Mouse (Mus musculus): Measurements from ENCODE around the gene Snap91. TPM values are rescaled to one million over a fixed set of nuclear protein-coding genes. Genes with fewer than 3 reads are reported as not detected.

Gene Snap91
- polyA plus RNA-seq, 1 experiment: 131 TPM

DNA sequence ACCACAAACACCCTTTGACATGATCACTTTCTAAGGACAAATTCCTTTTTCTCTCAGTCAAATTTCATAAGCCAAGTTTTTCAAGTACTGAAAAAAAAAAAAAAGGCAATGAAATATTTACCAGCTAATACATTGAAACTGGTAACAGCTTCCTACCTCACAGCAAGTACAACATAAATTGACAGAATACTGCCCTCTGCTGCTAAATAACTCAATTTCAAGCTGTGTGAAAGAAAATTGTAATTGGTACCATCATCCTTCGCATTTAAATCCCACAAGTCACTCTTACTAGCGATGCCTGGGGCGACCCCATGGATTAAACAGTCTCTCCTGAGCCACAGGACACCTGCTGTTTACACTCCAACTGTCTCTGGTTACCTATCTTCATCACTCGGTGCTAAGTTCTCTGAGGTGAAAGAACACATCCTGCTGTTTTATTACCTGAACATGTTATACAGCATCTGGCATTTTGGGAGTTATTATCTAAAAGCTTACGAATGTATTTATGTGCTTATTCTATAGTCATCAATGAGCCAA, 69.7 kb downstream of the Snap91 start:
- peak; percentile 66 for DNase-seq (ENCODE audit: low read depth)
- TF ChIP-seq CTCF (IDR thresholded peaks at IDR 0.05; ENCODE audit: borderline replicate concordance, extremely low read depth, insufficient read depth, insufficient read length): no peak
- no peak for TF ChIP-seq POLR2A (IDR thresholded peaks at IDR 0.05; ENCODE audit: borderline replicate concordance, extremely low read depth, insufficient read depth, insufficient read length, poor library complexity, severe bottlenecking)

DNA sequence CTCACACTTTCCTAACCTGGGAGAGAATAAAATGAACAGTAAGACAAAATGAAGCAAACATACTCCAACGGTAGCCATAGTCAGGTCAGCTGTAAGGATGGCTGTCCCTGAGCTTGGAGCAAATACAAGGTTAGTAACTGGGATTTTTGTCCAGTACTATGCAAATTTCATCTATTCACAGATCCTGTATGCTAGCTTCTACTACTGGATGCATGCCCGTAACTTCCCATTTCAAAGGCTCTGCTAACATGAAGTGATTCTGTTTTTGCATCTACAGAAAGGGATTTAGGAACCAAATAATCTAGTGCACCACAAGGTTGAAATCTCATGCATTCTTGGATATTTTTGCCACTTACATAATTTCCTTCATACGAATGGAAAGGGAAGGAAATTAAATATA, 70.2 kb downstream of the Snap91 start:
- DNase-seq (ENCODE audit: low read depth): no peak
- TF ChIP-seq POLR2A (IDR thresholded peaks at IDR 0.05; ENCODE audit: borderline replicate concordance, extremely low read depth, insufficient read depth, insufficient read length, poor library complexity, severe bottlenecking) (no peak), CTCF (IDR thresholded peaks at IDR 0.05; ENCODE audit: borderline replicate concordance, extremely low read depth, insufficient read depth, insufficient read length) (no peak)

DNA sequence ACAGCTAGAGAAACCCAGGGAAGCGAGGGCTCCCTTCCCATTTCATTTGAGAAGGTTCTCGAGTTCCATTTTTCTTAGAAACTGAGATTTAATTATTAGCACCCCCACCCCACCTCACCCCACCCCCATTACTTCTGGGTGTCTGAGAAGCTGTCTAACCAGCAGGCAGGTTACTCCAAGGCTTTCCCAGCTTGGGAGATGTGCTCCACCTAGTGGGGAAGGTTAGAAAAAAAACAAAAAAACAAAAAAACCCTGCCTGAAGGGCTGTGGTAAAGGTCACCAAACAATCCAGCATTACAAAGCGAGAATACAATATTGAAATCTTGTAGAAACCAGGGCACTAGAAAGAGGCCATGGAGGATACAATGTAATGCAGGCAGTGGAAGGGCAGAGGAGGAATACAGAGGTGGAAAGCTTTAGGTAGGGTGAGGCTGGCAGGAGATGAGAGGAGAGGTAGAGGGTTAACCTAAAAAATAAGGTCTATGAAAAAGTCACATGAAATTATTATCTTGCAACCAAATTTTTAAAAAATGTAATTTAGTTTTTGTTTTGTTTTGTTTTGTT, 79.8 kb downstream of the Snap91 start:
- TF ChIP-seq POLR2A (IDR thresholded peaks at IDR 0.05; ENCODE audit: borderline replicate concordance, extremely low read depth, insufficient read depth, insufficient read length, poor library complexity, severe bottlenecking) (no peak), CTCF (IDR thresholded peaks at IDR 0.05; ENCODE audit: borderline replicate concordance, extremely low read depth, insufficient read depth, insufficient read length) (peak; percentile 58; the same call in 1 of the 2 replicates)
- peak; percentile 60 for DNase-seq (ENCODE audit: low read depth)

- no peak for TF ChIP-seq POLR2A (IDR thresholded peaks at IDR 0.05; ENCODE audit: borderline replicate concordance, extremely low read depth, insufficient read depth, insufficient read length, poor library complexity, severe bottlenecking)
- no peak for TF ChIP-seq CTCF (IDR thresholded peaks at IDR 0.05; ENCODE audit: borderline replicate concordance, extremely low read depth, insufficient read depth, insufficient read length)
- DNase-seq (ENCODE audit: low read depth): no peak
Measured at GRCm38 (mm10) chr9:86799099-86799498, 81.4 kb downstream of the Snap91 start.

GRCm38 (mm10) chr9:86798686-86799085, 81.8 kb downstream of the Snap91 start:
- TF ChIP-seq CTCF (IDR thresholded peaks at IDR 0.05; ENCODE audit: borderline replicate concordance, extremely low read depth, insufficient read depth, insufficient read length) (no peak), POLR2A (IDR thresholded peaks at IDR 0.05; ENCODE audit: borderline replicate concordance, extremely low read depth, insufficient read depth, insufficient read length, poor library complexity, severe bottlenecking) (no peak)
- DNase-seq (ENCODE audit: low read depth): no peak

- DNase-seq (ENCODE audit: low read depth): no peak
- TF ChIP-seq POLR2A (IDR thresholded peaks at IDR 0.05; ENCODE audit: borderline replicate concordance, extremely low read depth, insufficient read depth, insufficient read length, poor library complexity, severe bottlenecking): no peak
- TF ChIP-seq CTCF (IDR thresholded peaks at IDR 0.05; ENCODE audit: borderline replicate concordance, extremely low read depth, insufficient read depth, insufficient read length): no peak
Measured at GRCm38 (mm10) chr9:86798129-86798528, 82.3 kb downstream of the Snap91 start.

- no peak for DNase-seq (ENCODE audit: low read depth)
- TF ChIP-seq POLR2A (IDR thresholded peaks at IDR 0.05; ENCODE audit: borderline replicate concordance, extremely low read depth, insufficient read depth, insufficient read length, poor library complexity, severe bottlenecking) (no peak), CTCF (IDR thresholded peaks at IDR 0.05; ENCODE audit: borderline replicate concordance, extremely low read depth, insufficient read depth, insufficient read length) (no peak)
Measured at GRCm38 (mm10) chr9:86797553-86797952, 82.9 kb downstream of the Snap91 start.

DNA sequence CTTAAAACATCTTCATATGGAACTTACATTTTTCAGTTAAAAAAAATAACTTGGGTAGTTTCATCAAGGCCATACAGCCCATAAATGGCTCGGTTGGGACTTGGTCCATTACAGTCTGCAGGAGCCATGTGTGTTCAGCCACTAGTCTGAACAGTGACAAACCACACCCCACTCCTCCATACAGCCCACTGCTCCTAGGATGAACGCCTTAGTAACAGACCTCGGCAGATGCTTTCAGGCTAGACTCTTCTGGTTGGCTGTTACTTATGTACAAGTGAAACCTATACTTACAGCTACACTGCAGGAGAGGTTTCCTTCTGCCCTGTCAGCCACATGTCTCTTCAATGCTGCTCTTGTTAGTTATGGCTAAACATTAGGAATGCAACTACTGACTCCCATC, 85.2 kb downstream of the Snap91 start:
- TF ChIP-seq CTCF (IDR thresholded peaks at IDR 0.05; ENCODE audit: borderline replicate concordance, extremely low read depth, insufficient read depth, insufficient read length) (no peak), POLR2A (IDR thresholded peaks at IDR 0.05; ENCODE audit: borderline replicate concordance, extremely low read depth, insufficient read depth, insufficient read length, poor library complexity, severe bottlenecking) (no peak)
- no peak for DNase-seq (ENCODE audit: low read depth)

DNA sequence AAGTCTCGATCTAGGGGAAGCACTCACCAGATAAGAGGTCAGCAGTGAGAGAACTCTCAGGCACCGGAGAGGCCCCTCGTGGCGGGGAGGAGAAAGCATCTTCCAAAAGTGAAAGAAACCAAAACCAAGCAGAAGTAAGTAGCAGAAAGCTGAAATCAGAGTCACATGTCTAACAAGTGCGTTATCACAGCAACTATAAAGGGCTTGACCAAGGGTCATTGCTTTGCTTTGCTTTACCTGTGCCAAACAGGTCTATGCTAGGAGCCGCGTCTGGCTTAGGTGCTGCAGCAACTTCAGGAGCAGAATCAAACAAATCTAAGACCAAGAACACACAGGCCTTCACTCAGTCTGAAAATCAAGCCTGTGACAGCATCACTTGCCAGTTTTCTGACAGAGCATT, 88.5 kb downstream of the Snap91 start:
- no peak for DNase-seq (ENCODE audit: low read depth)
- TF ChIP-seq CTCF (IDR thresholded peaks at IDR 0.05; ENCODE audit: borderline replicate concordance, extremely low read depth, insufficient read depth, insufficient read length) (no peak), POLR2A (IDR thresholded peaks at IDR 0.05; ENCODE audit: borderline replicate concordance, extremely low read depth, insufficient read depth, insufficient read length, poor library complexity, severe bottlenecking) (no peak)

DNA sequence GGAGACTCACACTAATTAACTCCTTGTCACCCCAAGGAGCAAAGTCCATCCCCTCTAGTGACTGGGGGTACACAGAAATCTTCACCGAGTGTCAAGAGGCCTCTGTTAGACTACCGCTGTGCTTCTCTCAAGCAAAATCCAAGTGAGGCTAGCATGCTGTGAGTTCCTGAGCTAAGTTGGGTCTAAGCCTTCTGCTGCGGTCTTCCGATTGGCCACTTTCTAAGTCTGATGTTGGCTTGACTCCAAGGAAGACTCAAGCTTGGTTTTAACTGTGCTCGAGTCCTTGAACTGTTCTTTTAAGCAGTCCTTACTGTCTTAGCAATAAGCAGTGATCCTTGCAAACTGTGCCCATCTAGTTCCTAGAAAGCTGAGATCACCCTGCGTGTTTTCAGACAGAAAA, 91.3 kb downstream of the Snap91 start:
- DNase-seq (ENCODE audit: low read depth): peak; percentile 24
- TF ChIP-seq POLR2A (IDR thresholded peaks at IDR 0.05; ENCODE audit: borderline replicate concordance, extremely low read depth, insufficient read depth, insufficient read length, poor library complexity, severe bottlenecking): no peak
- no peak for TF ChIP-seq CTCF (IDR thresholded peaks at IDR 0.05; ENCODE audit: borderline replicate concordance, extremely low read depth, insufficient read depth, insufficient read length)

GRCm38 (mm10) chr9:86782836-86783235, 97.6 kb downstream of the Snap91 start:
- no peak for DNase-seq (ENCODE audit: low read depth)

DNA sequence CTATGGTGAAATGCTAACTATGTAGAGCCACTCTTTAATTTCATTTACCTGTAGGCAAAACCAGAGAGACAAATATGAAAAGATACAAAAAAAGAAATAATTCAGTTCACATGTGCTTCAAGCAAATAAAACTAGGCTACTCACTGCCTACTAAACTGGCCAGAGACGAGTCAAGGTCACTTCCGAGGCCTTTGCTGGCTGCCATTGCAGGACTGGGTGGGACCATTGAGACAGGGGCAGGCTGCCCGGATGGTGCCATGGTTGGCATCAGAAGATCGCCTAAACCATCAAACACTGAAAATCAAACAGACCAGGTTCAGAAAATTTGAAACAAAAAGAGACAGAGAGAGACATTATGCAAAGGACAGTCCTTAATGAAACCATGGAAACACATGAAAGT, 99.0 kb downstream of the Snap91 start:
- no peak for DNase-seq (ENCODE audit: low read depth)
- no peak for TF ChIP-seq CTCF (IDR thresholded peaks at IDR 0.05; ENCODE audit: borderline replicate concordance, extremely low read depth, insufficient read depth, insufficient read length)
- TF ChIP-seq POLR2A (IDR thresholded peaks at IDR 0.05; ENCODE audit: borderline replicate concordance, extremely low read depth, insufficient read depth, insufficient read length, poor library complexity, severe bottlenecking): no peak

More at GRCm38 (mm10) chr9:86782836-86783235, 97.6 kb downstream of the Snap91 start:
- TF ChIP-seq POLR2A (IDR thresholded peaks at IDR 0.05; ENCODE audit: borderline replicate concordance, extremely low read depth, insufficient read depth, insufficient read length, poor library complexity, severe bottlenecking): no peak
- no peak for TF ChIP-seq CTCF (IDR thresholded peaks at IDR 0.05; ENCODE audit: borderline replicate concordance, extremely low read depth, insufficient read depth, insufficient read length)
